Mouse (Mus musculus) forelimb bud, embryonic 11.5 days (tissue): Measurements from ENCODE around the gene Ets1.
A peak's percentile ranks its signal among the peaks of the same experiment; 100 is the strongest.

ENCODE experiments used
- DNase-seq: peaks from one replicate; pipeline ENCODE4 v3.0.0-alpha.2; 2012; ENCODE audit warnings: low read depth, low spot score

Gene Ets1

DNA sequence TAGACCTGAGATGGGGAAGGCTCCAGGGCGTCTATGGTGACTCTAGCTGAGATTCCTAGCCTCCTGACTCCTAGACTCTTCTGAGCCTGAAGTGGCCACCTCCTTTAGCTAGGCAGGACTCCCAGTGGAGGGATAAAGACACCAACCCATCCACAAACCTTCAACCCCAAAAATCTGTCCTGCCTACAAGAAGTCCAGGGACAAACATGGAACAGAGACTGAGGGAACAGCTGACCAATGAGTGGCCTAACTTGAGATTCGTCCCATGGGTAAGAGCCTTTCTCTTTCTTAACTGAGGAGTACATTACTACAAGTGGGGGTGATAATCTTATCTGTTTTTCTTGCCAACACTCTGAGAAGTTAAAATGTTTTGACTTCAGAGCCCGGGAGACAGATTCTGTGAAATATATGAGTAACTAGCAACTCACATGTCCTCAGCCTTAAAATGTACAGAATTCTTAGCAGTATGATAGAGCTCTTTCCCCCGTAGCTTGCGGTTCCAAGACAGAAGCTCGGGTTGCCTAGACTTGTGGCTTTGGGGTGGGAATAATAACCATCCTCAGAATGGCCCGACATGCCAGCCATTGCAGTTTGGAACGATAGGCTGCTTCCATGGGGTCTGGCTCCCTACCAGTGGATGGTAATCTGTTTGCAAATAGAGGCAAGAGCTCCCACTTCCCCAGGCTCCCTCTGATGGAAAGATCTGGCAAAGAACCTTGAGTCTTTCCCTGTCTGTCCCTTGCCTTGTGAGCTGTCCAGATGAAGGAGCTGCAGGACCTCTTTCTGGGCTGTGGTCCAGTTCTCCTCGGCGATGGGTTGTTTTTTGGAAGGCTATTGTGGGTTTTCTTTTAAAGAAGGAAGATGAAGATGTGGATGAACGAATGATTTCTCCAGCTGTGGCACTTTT, 30.8 kb downstream of the Ets1 start:
- no peak for DNase-seq

DNA sequence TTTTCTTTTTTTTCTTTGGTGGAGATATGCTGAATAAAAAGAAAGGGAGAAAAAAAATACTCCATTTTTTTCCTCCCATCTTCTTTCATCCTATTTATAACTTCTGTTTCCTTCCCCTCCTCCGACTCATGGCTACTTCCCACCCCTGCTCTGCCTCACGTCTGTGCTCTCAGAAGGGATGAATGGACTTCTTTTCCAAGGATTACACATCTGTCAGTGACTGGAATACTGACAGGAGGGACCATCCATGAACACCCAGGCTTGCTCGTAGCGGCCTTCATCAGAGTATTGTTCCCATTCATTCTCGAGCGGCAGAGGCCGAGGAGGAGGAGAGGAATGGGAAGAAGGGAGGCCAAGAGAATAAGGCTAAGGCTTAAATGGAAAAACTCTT, 31.5 kb downstream of the Ets1 start:
- DNase-seq: no peak

DNA sequence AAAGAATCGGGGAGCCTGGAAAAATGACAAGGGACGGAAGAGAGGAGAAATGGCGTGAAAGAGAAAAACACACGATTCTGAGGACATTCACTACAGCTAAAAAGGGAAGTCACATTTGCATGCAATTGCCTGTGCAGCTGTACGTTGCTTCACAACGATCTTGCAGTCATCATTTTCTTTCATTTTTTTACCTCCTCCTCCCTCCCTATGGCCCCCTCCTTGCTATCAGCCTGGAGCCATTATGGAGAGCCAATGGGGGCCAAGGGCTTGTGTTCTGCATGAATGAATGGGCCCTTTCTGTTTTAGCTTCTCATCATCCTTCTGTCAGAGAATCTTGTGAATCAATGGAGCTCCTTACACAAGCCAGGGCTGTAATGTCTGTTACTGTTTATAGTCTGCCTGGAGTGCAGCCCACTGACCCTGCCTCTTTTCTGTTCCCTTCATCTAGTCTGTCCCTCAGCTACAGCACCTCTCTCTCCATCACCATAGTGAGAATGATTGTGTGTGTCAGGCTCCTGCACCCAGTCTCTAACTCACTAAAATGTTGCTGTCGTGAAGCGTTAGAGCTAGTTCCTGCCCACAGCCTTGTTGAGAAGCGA, 32.2 kb downstream of the Ets1 start:
- no peak for DNase-seq

DNA sequence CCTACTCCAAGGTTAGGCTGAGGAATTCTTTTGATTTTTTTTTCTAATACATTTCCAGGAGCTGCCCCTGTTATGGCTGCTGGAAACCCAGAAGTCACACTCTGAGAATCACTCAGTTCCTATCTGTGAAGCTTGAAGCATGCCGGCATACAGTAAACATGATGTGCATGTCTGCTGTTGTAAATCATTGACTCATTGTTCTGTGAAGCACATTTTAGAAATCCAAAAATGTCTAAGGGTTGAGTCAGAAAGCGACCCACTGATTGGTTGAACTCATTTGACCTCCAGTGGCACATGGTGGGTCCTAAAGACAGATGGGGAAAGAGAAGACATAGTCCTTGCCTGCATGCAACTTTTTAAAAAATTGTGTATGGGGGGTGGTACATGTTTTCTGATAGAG, 33.4 kb downstream of the Ets1 start:
- no peak for DNase-seq

DNA sequence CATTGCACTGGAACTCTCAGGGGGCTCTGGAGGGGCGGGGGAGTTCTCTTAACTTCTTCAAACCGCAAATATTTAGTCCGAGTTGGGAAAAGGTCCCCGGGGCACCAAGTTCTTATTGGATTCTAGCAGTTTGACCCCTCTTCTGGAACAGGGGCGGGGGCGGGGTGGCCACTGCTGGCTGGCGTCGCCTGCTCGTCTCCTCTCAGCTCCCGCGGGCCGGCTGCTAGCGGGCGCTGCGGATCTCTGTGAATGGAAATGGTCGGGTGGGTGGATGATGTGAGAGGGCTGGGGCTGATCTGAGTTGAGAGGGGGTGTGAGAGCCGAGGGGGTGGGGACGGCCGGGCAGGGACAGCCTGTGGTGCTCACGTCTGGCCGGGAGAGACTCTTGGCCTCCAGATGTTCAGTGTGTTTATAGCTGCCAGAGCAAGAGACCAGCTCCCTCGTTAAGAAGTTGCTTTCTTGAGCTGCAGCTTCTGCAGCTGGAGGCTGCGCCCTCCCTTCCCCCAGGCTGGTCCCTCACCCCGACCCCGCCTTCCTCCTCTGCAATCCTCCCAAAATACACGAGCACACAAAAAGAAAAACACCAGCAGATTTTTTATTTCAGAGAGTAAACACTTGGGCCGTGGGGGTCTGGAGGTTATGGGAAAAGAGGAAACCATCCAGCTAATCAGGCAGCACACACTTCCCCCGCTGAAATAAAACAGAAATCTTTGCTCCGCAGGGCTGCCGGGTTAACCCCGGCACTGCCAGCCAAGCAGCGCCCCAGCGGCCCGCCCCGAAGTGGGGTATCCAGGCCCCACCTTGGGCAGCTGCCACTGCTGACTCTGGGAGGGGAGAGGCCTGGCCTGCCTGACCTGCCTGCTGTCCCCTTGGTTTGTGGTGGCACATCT, 36.2 kb downstream of the Ets1 start:
- peak; percentile 89 for DNase-seq

DNA sequence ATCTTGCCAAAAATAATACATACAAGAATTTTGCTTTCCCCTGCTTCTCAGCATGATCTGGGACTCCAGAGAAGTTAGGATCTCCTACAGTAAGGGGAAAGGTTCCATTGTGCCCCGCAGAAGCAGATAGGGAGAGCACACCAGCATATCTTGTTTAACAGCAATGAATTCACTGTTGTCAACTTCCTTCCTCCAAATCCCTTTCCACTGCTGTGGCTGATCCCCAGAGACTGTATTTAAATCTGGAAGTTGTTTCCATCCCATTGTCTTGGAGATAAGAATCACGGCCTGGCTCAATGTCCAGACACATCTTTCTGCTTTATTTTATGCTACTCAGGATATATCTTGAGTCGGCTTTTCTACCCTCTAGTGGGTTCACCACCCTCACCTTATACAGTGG, 37.9 kb downstream of the Ets1 start:
- DNase-seq: no peak

DNA sequence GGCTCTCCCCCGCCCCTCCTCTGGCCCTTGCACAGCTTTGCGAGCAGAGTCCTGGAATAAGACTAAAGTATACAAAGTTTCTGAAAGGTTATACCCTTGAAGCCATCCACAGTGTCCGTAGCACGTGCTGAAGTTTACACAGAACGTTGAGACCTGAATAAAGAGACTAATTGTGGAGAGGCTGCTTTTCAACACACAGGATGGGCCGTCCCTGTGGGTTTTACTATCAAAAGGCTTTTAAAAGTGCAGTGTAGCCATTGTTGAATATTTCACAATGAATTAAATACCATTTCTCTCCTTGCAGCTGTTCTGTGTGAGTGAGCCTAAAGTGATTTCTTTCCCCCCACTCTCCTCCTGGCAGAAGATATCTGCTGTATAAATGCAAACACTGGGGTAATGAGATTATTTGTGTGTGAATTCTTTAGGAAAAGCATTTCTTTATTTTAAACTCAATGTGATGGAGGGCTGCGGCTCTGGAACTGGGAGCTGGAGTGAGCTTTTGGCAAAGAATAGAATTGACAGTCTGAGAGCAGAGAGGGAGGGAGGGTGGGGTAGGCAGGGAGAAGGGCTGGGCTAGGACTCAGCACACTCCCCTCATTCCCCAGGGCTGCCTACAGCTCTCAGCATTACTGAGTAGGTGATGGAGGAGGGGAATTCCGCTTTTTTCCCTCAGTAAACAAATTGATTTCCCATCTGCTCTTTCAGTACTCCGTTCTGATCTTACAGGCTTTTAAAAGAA, 39.8 kb downstream of the Ets1 start:
- no peak for DNase-seq

DNA sequence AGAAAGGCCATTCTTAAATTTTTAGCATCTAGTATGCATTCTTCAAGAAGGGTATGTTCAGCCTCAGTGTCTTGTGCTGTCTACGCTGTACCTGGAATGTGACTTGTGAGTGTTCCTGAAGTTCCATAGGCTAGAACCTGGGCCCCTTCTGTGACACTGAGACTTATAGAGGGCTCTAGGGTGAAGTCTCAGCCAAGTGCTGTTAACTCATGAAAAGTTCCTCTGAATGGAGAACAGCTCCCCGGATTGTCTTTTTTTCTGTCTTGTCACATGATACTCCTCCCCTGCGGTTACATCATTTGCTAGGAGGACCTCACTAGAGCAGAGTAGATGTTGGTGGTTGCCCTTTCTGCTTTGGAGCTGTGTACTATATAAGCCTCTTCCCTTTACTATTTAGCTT, 40.5 kb downstream of the Ets1 start:
- DNase-seq: no peak

DNA sequence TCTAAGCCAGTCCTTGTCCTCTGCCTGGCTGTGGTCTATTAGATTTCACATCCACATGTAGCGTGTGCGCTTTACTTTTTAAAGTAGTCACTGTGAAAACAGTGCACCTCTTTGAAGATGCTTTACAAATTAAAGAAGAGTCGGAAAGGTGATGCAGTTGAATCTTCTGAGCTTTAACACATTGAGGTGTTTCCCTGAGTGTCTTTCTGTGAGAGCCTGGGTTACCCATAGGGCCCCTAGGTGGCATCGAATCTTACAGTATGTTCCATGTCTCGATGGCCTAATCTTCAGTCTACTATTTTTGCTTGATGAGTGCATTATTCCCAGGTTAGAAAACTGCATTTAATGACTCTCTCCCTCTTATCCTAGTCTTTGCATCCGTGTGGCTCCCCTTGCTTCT, 41.6 kb downstream of the Ets1 start:
- DNase-seq: no peak

DNA sequence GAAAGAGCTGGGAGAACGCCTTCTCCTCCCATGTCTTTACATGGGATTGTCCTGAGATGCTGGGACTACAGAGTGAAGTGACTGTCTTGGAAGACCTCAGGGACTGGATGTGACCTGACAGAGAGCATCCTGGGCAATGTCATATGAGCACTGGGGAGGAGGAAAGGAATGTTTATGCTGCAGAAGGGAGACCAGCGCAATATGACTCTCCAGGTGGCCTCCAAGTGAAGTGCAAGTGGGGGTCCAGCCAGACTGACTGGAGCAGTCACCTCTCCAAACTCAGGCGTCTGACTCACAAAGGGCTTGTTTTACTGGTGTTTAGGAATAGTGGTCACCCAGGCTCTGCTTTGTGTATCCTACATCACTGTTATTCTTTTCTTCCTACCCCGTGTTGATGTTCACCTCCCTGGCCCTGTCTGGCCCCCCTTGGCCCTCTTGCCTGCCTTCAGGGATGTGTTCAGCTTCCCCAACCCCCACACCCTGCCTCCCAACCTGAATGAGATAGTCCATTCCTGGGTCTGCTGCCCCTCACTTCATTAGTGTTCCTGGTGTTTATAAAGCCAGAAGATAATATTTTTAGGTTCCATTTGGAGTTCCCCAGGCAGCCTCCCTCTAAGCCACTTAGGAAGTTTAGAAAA, 42.2 kb downstream of the Ets1 start:
- no peak for DNase-seq

DNA sequence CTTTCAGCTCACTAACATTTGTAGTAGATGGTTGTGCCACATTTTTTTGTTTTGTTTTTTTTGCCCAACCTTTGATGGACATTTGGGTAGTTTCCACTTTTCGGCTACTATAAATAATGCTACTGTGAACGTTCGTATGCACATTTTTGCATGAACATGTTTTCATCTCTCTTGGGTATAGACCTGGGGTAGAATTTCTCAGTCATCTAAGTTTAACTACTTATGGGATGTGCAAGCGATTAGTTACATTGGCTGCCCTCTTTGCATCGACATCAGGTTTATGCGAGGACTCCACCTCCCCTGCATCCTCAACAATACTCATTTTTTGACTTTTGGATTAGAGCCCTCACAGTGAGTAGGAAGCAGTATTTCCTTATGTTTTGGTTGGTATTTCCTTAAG, 43.5 kb downstream of the Ets1 start:
- DNase-seq: no peak

DNA sequence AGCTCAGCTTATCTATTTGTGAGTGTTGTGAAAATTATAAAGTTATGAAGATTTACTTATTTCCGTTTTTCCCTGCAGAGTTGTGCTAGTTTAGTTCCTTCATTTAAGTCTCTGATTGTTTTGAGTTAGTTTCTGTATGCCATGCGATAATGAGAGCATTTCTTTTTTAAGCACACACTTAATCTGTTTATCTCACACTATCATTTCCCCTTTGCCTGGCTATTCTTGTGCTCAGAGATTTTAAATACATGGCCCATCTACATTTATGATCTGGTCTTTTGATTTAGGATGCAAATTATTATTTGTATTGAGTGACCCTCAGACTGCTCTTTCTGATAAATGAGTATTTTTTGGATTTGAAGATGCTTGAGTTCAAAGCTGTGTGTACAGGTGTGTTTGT, 44.2 kb downstream of the Ets1 start:
- no peak for DNase-seq

DNA sequence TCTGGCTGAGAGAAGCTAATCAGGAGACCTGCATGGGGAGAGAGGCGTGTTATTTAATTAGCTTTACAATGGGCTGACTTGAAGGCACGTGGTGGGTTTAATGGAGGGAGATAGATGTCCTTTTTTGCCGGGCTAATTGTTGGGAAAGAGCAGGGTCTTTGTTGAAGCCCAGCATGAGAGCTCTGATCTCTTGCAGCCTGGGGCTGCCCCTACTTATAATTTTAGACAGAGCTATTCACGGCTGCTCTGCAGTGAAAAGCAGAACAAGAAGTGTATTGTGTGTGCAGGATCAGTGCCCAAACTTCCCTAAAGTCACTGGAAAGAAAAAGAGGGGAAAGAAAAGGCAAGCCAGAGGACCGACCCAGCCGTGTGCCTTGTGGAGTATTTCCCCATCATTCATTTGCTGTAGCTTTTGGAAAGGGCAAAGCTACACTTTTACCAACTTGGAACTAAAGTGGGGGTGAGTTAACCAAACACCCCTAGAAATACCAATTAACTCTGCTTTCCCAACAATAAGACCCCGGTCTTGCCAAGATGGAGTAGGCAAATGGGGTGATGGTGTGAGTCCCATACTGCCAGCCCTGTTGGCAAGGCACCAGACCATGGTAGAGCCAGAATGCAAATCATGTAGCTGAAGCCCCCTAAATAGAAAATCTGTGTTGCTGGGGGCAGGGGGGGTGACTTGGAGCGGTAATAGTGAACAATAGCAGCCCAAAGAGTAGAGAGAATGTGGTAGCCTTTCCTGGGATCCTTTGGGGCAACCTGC, 50.0 kb downstream of the Ets1 start:
- DNase-seq: peak; percentile 26

DNA sequence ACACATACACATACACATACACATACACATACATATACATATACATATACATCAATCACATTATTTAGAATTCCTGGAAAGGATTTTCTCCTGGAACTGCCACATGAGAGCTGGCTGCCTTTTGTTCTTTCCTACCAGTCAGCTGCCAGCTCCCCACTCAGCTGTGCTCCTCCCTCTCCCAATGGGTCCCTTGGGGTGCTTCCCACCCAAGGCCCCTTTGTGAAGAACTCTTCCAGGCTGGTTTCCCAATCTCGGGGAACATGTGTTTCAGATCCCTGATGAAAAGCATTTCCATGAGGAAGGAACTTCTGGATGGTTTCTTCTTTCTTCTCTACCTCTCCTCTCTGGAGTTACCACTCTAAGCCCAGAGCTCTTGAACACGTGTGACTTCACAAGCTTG, 52.3 kb downstream of the Ets1 start:
- no peak for DNase-seq

DNA sequence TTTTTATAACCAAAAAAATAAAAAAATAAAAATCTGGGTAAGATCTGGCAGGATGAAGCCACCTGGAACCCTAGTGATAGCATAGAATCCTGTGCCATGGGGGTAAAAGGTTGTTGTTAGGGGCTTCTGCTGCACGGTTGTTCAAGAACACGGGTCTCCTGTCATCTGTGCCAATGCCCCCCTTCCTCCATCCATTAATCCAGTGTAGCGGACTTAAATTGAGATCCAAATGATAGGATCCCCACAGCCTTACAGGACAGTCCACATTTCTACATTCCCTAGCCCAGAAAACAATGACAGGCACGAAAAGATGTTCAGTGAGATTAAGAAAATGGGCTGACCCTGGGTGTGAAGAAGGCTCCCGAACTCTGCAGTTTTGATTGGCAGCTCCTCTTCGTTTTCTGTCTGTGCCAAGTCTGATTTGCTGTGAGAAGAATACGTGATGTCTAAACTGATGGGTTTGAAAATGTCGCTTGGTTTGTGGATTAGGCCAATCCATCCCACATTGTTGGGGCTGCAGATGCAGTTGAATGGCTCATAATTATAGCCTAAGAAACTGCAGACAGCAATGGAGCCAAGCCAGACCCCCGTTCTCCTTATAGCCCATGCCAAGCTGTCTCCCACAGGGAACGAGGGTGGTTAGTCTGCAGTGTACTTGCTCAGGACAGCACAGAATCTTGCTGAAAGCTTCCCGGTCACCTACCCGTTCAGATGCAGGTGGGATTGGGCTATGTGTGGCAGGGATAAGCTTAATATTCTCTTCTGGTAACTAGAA, 55.3 kb downstream of the Ets1 start:
- no peak for DNase-seq

DNA sequence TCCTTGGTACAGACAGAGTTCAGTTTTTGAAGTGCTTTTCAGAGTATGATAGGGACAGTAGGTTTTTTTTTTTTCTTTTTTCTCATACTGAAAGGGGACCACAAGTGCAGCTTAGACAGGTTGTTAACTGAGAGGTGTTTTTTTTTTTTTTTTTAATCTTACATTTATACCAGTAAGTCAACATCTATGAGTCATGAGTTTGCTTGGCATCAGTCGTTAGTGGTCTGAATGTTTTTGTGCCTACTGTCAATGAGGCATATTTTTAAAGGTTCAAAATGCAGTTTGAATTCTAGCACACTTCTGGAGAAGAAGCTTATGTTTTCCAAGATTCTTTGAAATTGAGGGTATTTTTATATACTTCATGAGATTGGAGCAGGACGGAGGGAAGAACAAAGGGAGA, 56.9 kb downstream of the Ets1 start:
- no peak for DNase-seq

DNA sequence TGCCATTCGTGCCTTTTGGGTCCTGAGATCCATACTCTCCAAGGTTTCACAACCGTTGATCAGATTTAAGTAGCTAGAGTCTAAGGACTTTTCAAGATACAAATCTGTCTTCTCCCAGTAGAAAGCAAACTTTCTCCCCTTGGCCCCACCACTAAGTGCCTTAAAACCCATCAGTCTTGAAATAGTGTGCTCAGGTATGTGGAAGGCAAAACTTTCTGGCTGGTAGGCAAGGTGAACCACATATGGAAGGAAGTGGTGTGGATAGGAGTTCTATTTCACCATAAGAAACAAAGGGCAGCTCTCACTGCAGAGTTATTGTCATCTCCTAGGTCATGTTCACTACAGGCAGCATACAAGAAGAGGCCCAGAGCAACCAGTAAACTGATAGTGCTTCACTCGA, 57.4 kb downstream of the Ets1 start:
- DNase-seq: no peak

DNA sequence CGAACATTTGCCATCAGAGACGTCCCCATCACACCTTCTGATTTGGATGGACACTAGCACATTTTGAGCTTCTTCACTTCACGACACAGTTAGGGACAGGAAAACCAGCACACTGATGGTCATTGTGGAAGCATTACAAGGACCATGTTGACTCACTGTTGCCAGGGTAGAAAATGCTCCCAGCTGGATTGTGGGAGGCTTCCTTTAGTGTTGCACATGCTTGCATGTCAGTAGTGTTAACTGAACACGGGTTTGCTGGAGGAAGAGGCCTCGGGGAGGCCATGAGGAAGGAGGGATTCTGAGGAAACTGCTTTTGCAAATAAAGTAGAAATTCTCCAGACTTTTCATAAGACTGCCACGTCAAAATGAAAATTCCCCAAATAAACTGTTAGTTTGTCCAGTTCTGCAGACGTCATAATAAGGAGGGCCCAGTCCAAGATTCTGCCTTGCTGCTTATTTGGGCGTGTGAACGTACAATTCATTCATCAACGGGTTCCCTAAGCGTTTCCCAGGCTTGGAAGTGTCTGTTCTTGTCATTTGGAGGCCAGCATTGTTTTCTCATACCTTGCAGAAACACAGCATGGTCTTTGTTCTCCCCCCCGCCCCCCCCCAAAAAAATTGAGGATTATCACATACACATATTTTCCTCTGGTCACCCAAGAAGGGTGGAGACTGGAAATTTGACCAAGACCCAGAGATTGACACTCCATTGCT, 58.2 kb downstream of the Ets1 start:
- no peak for DNase-seq

DNA sequence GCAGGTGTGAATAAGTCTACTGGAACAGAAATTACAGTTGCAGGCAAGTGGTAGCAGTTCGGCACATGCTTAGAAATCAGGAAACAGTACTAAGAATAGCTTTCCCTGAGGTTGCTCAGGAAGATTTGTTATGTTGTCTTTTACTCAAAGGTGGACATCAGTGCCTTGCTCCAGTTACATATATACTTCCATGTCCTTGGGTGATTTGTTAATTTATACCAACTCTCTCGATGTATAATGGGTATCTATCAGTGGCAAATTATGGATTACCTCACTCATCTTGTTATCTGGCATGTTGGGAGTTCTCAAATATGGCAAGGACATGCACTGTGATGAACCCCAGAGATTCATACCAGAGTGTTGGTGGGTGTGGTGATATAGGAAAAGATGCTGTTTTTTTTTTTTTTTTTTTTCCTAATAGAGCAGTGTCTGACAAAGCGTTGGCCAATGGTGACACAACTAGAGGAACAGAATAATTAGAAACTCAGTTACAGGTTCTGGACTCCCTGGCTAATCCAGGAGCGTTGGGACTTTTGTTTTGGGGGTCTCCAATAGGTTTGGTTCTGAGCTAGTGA, 59.0 kb downstream of the Ets1 start:
- no peak for DNase-seq
